Mouse (Mus musculus) hindbrain, embryonic 16.5 days (tissue): ENCODE results near the gene Srl. TPM values are rescaled to one million over a fixed set of nuclear protein-coding genes. Genes with fewer than 3 reads are reported as not detected.
"Not testable (repeated sequence)": the region's sequence is repeated elsewhere in the genome, so short reads cannot be mapped to it uniquely, and the experiment has no call there.

ENCODE experiments used
- ATAC-seq: fragments of 200-750 bp; cut with Nextera tagmentation; 2 replicates; pipeline ENCODE4 v1.8.0; 2017; ENCODE audit warnings: moderate TSS enrichment, moderate library complexity
- H3K27ac ChIP-seq: fragments of 300-500 bp; sonication (generic); 2 replicates; pipeline ENCODE4 v1.5.1; 2014; ENCODE audit warnings: low read depth, mild to moderate bottlenecking, control low read depth, low read length, moderate library complexity
- H3K27me3 ChIP-seq: fragments of 300-500 bp; sonication (generic); replicated peaks from 2 replicates; pipeline ENCODE4 v1.6.1; 2014; ENCODE audit warnings: low read length; ENCODE audit not compliant: control insufficient read depth, insufficient read depth
- H3K36me3 ChIP-seq: fragments of 300-500 bp; sonication (generic); 2 replicates; pipeline ENCODE4 v1.6.1; 2014; ENCODE audit warnings: mild to moderate bottlenecking, low read length, moderate library complexity, mixed read lengths; ENCODE audit not compliant: control insufficient read depth, insufficient read depth
- H3K4me1 ChIP-seq: fragments of 300-500 bp; sonication (generic); 2 replicates; pipeline ENCODE4 v1.6.1; 2014; ENCODE audit warnings: low read depth, low read length; ENCODE audit not compliant: control insufficient read depth, insufficient read depth
- H3K4me2 ChIP-seq: fragments of 300-500 bp; sonication (generic); 2 replicates; pipeline ENCODE4 v1.6.1; 2014; ENCODE audit warnings: mild to moderate bottlenecking, low read length, control low read depth, moderate library complexity
- H3K4me3 ChIP-seq: fragments of 300-500 bp; sonication (generic); 2 replicates; pipeline ENCODE4 v1.5.1; 2014; ENCODE audit warnings: mild to moderate bottlenecking, low read length, control low read depth, moderate library complexity
- H3K9ac ChIP-seq: fragments of 300-500 bp; sonication (generic); 2 replicates; pipeline ENCODE4 v1.6.1; 2014; ENCODE audit warnings: low read depth, mild to moderate bottlenecking, control low read depth, low read length, moderate library complexity
- H3K9me3 ChIP-seq: fragments of 300-500 bp; sonication (generic); 2 replicates; pipeline ENCODE4 v1.6.1; 2014; ENCODE audit warnings: mild to moderate bottlenecking, low read length, moderate library complexity; ENCODE audit not compliant: control insufficient read depth
- WGBS: fragments of 180-500 bp; shearing (Covaris S2); extraction: QIAGEN DNeasy Blood & Tissue Kit; methylation state at CpG from one replicate; pipeline ENCODE4 v1.1.7; 2014; 5-methylcytosine and 5-hydroxymethylcytosine counted together
- polyA plus RNA-seq: library from polyadenylated mRNA; unstranded; fragments of >200 nt; fragmentation: Nextera tagmentation; extraction: Ambion mirVana; gene quantifications from 2 replicates; pipeline ENCODE4 v1.2.1, GENCODE M21; 2015

Gene Srl
- polyA plus RNA-seq = 16.3 and 27.7 TPM in 2 replicates

GRCm38 (mm10) chr16:4541501-4542198 lies at the start of gene Srl:
Srl (minus strand) TSS chr16:4541816.
- Histone ChIP-seq H3K36me3 (peaks cover 5% of the 10 kb centered on the region; the same call in 1 of the 2 replicates), H3K4me1 (peaks cover 5% of the 10 kb centered on the region), H3K9ac (peak within 1 kb of the TSS; percentile 56), H3K27me3 (no peaks in the 10 kb centered on the region), H3K9me3 (no peaks in the 10 kb centered on the region), H3K4me3 (peak within 1 kb of the TSS; percentile 49), H3K27ac (peak within 1 kb of the TSS; percentile 51), H3K4me2 (peak within 1 kb of the TSS; percentile 61)
- under 1% methylated on average over 43 of the region's 43 CpGs for WGBS
- peak; percentile 97 for ATAC-seq

GRCm38 (mm10) chr16:4590236-4590635 lies 48.6 kb upstream of the Srl start:
- Histone ChIP-seq H3K27ac (no peak overlapping the region), H3K4me3 (no peak overlapping the region), H3K36me3 (peaks cover 4% of the 10 kb centered on the region; the same call in 1 of the 2 replicates), H3K4me2 (no peak overlapping the region), H3K4me1 (peaks cover 26% of the 10 kb centered on the region), H3K9ac (no peak overlapping the region), H3K27me3 (no peaks in the 10 kb centered on the region), H3K9me3 (no peaks in the 10 kb centered on the region)
- 97% methylated on average over 9 of the region's 9 CpGs for WGBS
- no peak for ATAC-seq

GRCm38 (mm10) chr16:4587516-4588210 lies 46.0 kb upstream of the Srl start:
- Histone ChIP-seq H3K4me2 (no peak overlapping the region), H3K4me1 (peaks cover 15% of the 10 kb centered on the region), H3K36me3 (peaks cover 4% of the 10 kb centered on the region; the same call in 1 of the 2 replicates), H3K9me3 (no peaks in the 10 kb centered on the region), H3K4me3 (no peak overlapping the region), H3K27me3 (no peaks in the 10 kb centered on the region), H3K27ac (peak overlapping the region; percentile 34; the same call in 1 of the 2 replicates), H3K9ac (no peak overlapping the region; the same call in 1 of the 2 replicates)
- ATAC-seq = no peak
- 50% methylated on average over 5 of the region's 5 CpGs for WGBS

- Histone ChIP-seq H3K9me3 (no peaks in the 10 kb centered on the region), H3K4me2 (peak overlapping the region; percentile 67), H3K9ac (peak overlapping the region; percentile 69), H3K4me1 (peaks cover 8% of the 10 kb centered on the region; the same call in 1 of the 2 replicates), H3K4me3 (peak overlapping the region; percentile 44), H3K36me3 (peaks cover 4% of the 10 kb centered on the region; the same call in 1 of the 2 replicates), H3K27me3 (no peaks in the 10 kb centered on the region), H3K27ac (peak overlapping the region; percentile 31)
- under 1% methylated on average over 37 of the region's 43 CpGs for WGBS
- peak; percentile 98 for ATAC-seq
Observed at GRCm38 (mm10) chr16:4586531-4587123, 45.0 kb upstream of the Srl start.

GRCm38 (mm10) chr16:4585642-4586530 lies 44.3 kb upstream of the Srl start:
- H3K4me2 ChIP-seq = peak overlapping the region; percentile 67
- WGBS = 11% methylated on average over 14 of the region's 14 CpGs
- peak; percentile 43 for ATAC-seq

GRCm38 (mm10) chr16:4584438-4584837 lies 42.8 kb upstream of the Srl start:
- Histone ChIP-seq H3K27me3 (no peaks in the 10 kb centered on the region), H3K4me3 (no peak overlapping the region), H3K4me1 (peaks cover 8% of the 10 kb centered on the region; the same call in 1 of the 2 replicates), H3K4me2 (no peak overlapping the region), H3K36me3 (no peaks in the 10 kb centered on the region), H3K27ac (no peak overlapping the region), H3K9me3 (no peaks in the 10 kb centered on the region), H3K9ac (no peak overlapping the region)
- WGBS = 88% methylated on average over 5 of the region's 5 CpGs
- no peak for ATAC-seq

More at GRCm38 (mm10) chr16:4585642-4586530, 44.3 kb upstream of the Srl start:
- Histone ChIP-seq H3K9ac (peak overlapping the region; percentile 69), H3K4me3 (peak overlapping the region; percentile 44), H3K27ac (peak overlapping the region; percentile 31), H3K9me3 (no peaks in the 10 kb centered on the region), H3K27me3 (no peaks in the 10 kb centered on the region), H3K36me3 (peaks cover 4% of the 10 kb centered on the region; the same call in 1 of the 2 replicates), H3K4me1 (peaks cover 8% of the 10 kb centered on the region; the same call in 1 of the 2 replicates)

- WGBS = 83% methylated on average over 3 of the region's 3 CpGs
Observed at GRCm38 (mm10) chr16:4583807-4584206, 42.2 kb upstream of the Srl start.

GRCm38 (mm10) chr16:4581179-4581578 lies 39.6 kb upstream of the Srl start:
- ATAC-seq, H3K4me1 ChIP-seq, H3K9me3 ChIP-seq, H3K27me3 ChIP-seq, H3K27ac ChIP-seq, H3K4me3 ChIP-seq, H3K9ac ChIP-seq, H3K36me3 ChIP-seq, H3K4me2 ChIP-seq: not testable (repeated sequence)
- WGBS = over 99% methylated on average over 4 of the region's 4 CpGs

More at GRCm38 (mm10) chr16:4583807-4584206, 42.2 kb upstream of the Srl start:
- peaks cover 8% of the 10 kb centered on the region; the same call in 1 of the 2 replicates for H3K4me1 ChIP-seq
- H3K27me3 ChIP-seq = no peaks in the 10 kb centered on the region
- no peak overlapping the region for H3K27ac ChIP-seq
- no peak overlapping the region for H3K9ac ChIP-seq
- H3K36me3 ChIP-seq = no peaks in the 10 kb centered on the region
- no peak overlapping the region for H3K4me2 ChIP-seq
- ATAC-seq = no peak
- H3K4me3 ChIP-seq = no peak overlapping the region
- H3K9me3 ChIP-seq = no peaks in the 10 kb centered on the region
